ENCODE assay signal across 18 mouse cellular contexts in the genomic region with DNA sequence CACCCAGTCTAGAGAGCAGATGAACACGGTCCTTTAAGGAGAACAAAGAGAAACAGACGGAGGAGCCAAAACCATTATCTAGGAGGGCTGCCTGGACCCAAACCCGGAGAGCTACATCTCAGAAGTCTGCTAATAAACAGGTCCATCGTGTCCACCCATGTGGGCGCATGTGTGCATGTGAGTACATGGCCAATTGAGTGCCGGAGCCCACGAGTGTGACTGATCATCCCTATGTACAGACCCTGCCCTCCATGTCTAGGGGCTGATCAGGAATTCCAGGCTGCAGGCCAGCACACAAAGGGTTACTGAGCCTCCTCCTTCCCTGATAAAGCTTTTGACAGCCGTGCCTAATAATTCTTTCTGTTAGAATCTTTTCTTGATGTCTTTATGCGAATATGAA.
DNase-seq lines count a peak whose midpoint lies in the region; ATAC-seq and TF ChIP-seq lines count a peak whose summit lies in the region.
"Had no signal": no experiment of that assay in that cellular context is flagged by ENCODE, and none has a peak within 500 bp of the region (broad histone marks: within the 10 kb centered on the region; RNA-seq: fewer than 3 reads in every experiment).

No protein-coding gene starts in this region.

- H3K36me3 ChIP-seq in lung, embryonic 14.5 days (ENCODE audit: insufficient read depth) = no peaks in the 10 kb centered on the region
- no peaks in the 10 kb centered on the region for H3K36me3 ChIP-seq in embryonic facial prominence, embryonic 12.5 days
- no peaks in the 10 kb centered on the region for H3K36me3 ChIP-seq in forebrain, embryonic 12.5 days (replicated peaks)
- H3K36me3 ChIP-seq in intestine, embryonic 15.5 days = no peaks in the 10 kb centered on the region
- H3K36me3 ChIP-seq: liver, embryonic 12.5 days; stomach, embryonic 15.5 days had no signal

- ATAC-seq in lung, embryonic 14.5 days (ENCODE audit: insufficient read depth) = no peak
- no peak for ATAC-seq in embryonic facial prominence, embryonic 12.5 days (ENCODE audit: insufficient number of reproducible peaks, insufficient read depth, low FRiP score, low TSS enrichment)
- no peak for ATAC-seq in forebrain, embryonic 12.5 days (ENCODE audit: low FRiP score)
- ATAC-seq in intestine, embryonic 15.5 days = no peak
- ATAC-seq: CD4-positive, CD25-positive, alpha-beta regulatory T cell, adult 4 months; liver, embryonic 12.5 days had no signal

- H3K4me3 ChIP-seq in lung, embryonic 14.5 days (ENCODE audit: low read depth, low read length) = no peak overlapping the region
- no peak overlapping the region for H3K4me3 ChIP-seq in embryonic facial prominence, embryonic 12.5 days
- no peak overlapping the region for H3K4me3 ChIP-seq in forebrain, embryonic 12.5 days (replicated peaks)
- no peak overlapping the region for H3K4me3 ChIP-seq in intestine, embryonic 15.5 days (replicated peaks)
- H3K4me3 ChIP-seq: liver, embryonic 12.5 days had no signal

- 66% methylated on average over 9 of the region's 9 CpGs for WGBS in lung, embryonic 14.5 days
- 74% methylated on average over 9 of the region's 9 CpGs for WGBS in embryonic facial prominence, embryonic 12.5 days
- WGBS in forebrain, embryonic 12.5 days = 52% methylated on average over 9 of the region's 9 CpGs
- WGBS in intestine, embryonic 15.5 days = 67% methylated on average over 9 of the region's 9 CpGs

- no peak overlapping the region for H3K4me2 ChIP-seq in lung, embryonic 14.5 days
- no peak overlapping the region for H3K4me2 ChIP-seq in embryonic facial prominence, embryonic 12.5 days (replicated peaks)
- H3K4me2 ChIP-seq in forebrain, embryonic 12.5 days = peak overlapping the region; percentile 41
- peak overlapping the region; percentile 58; the same call in 1 of the 2 replicates for H3K4me2 ChIP-seq in intestine, embryonic 15.5 days (replicated peaks)

- TF ChIP-seq CTCF in lung, embryonic 14.5 days (IDR thresholded peaks at IDR 0.05; ENCODE audit: low read depth) = no peak

- H3K9me3 ChIP-seq in lung, embryonic 14.5 days (ENCODE audit: low read depth, low read length) = no peaks in the 10 kb centered on the region
- no peaks in the 10 kb centered on the region for H3K9me3 ChIP-seq in embryonic facial prominence, embryonic 12.5 days
- H3K9me3 ChIP-seq in forebrain, embryonic 12.5 days = no peaks in the 10 kb centered on the region
- no peaks in the 10 kb centered on the region for H3K9me3 ChIP-seq in intestine, embryonic 15.5 days
- H3K9me3 ChIP-seq: liver, embryonic 12.5 days; stomach, embryonic 15.5 days had no signal

- H3K27me3 ChIP-seq in lung, embryonic 14.5 days (ENCODE audit: insufficient read depth, low read length) = peaks cover 20% of the 10 kb centered on the region
- H3K27me3 ChIP-seq in embryonic facial prominence, embryonic 12.5 days = peaks cover 32% of the 10 kb centered on the region
- H3K27me3 ChIP-seq in forebrain, embryonic 12.5 days = peaks cover 40% of the 10 kb centered on the region
- no peaks in the 10 kb centered on the region for H3K27me3 ChIP-seq in intestine, embryonic 15.5 days (replicated peaks)
- H3K27me3 ChIP-seq: stomach, embryonic 15.5 days had no signal

- peaks cover 32% of the 10 kb centered on the region for H3K4me1 ChIP-seq in lung, embryonic 14.5 days (ENCODE audit: insufficient read depth)
- peaks cover 55% of the 10 kb centered on the region for H3K4me1 ChIP-seq in embryonic facial prominence, embryonic 12.5 days
- peaks cover 91% of the 10 kb centered on the region for H3K4me1 ChIP-seq in forebrain, embryonic 12.5 days
- peaks cover 44% of the 10 kb centered on the region for H3K4me1 ChIP-seq in intestine, embryonic 15.5 days (replicated peaks)

- H3K9ac ChIP-seq in lung, embryonic 14.5 days = no peak overlapping the region
- H3K9ac ChIP-seq in embryonic facial prominence, embryonic 12.5 days = no peak overlapping the region
- no peak overlapping the region; the same call in 1 of the 2 replicates for H3K9ac ChIP-seq in forebrain, embryonic 12.5 days
- H3K9ac ChIP-seq in intestine, embryonic 15.5 days = no peak overlapping the region
- H3K9ac ChIP-seq: liver, embryonic 12.5 days; stomach, embryonic 15.5 days had no signal

- no peak for DNase-seq in lung, embryonic 14.5 days
- no peak for DNase-seq in lung, postnatal 10 days
- DNase-seq in right cerebral cortex, postnatal 36 days (ENCODE audit: low spot score in 2 of 2) = no peak
- no peak for DNase-seq in heart, adult 9 months (ENCODE audit: low spot score in 2 of 2)
- no peak for DNase-seq in thymus, postnatal 10 days (ENCODE audit: low spot score in 2 of 2)
- DNase-seq: adrenal gland, postnatal 25 days; cerebellum, postnatal 14 days; gastrocnemius, postnatal 36 days; kidney, adult 2 months; lung, postnatal 4 days; right cerebral cortex, postnatal 25 days; thymus, postnatal 4 days had no signal

- peak overlapping the region; percentile 74 for H3K27ac ChIP-seq in lung, embryonic 14.5 days (ENCODE audit: low read depth)
- 0 out of 2 replicates have a peak overlapping the region, but pooled peaks have one; percentile 71 for H3K27ac ChIP-seq in embryonic facial prominence, embryonic 12.5 days
- peak overlapping the region; percentile 94 for H3K27ac ChIP-seq in forebrain, embryonic 12.5 days
- peak overlapping the region; percentile 77; the same call in 1 of the 2 replicates for H3K27ac ChIP-seq in intestine, embryonic 15.5 days

Comparison
In these comparisons a context has a peak if more than half of its experiments do, and no peak if none do; other contexts are left out.
1. H3K4me2 ChIP-seq: peak in forebrain, embryonic 12.5 days (single experiment) and intestine, embryonic 15.5 days (single experiment); none in lung, embryonic 14.5 days (single experiment) and embryonic facial prominence, embryonic 12.5 days (single experiment).
2. Peak in every context shown above with its lines, with median percentiles within 50 percentile points of each other: H3K27ac ChIP-seq.